Mouse (Mus musculus) cerebellum, adult 2 months (tissue): ENCODE measurements around the gene Iqca. TPM values are rescaled to one million over a fixed set of nuclear protein-coding genes. Genes with fewer than 3 reads are reported as not detected.

Experiments
- DNase-seq, 2 experiments: peaks; one replicate each; pipeline ENCODE4 v3.0.0; 2021
- H3K27ac ChIP-seq: fragments of 200-500 bp; 2 replicates; pipeline ENCODE4 v1.5.1; 2012; ENCODE audit warnings: low read length, control low read depth, inconsistent platforms; ENCODE audit not compliant: insufficient read depth
- H3K27me3 ChIP-seq: fragments of 200-500 bp; 2 replicates; pipeline ENCODE4 v1.6.1; 2012; ENCODE audit warnings: inconsistent platforms, mild to moderate bottlenecking, low read length, moderate library complexity; ENCODE audit not compliant: control insufficient read depth, insufficient read depth
- H3K4me1 ChIP-seq: fragments of 200-500 bp; 2 replicates; pipeline ENCODE4 v1.6.1; 2011; ENCODE audit warnings: low read length; ENCODE audit not compliant: control insufficient read depth, insufficient read depth
- H3K4me3 ChIP-seq: fragments of 200-500 bp; replicated peaks from 2 replicates; pipeline ENCODE3; 2011; ENCODE audit warnings: mild to moderate bottlenecking, low read depth, low read length, control low read depth; ENCODE audit not compliant: insufficient read depth
- CTCF ChIP-seq: fragments of 200-500 bp; IDR thresholded peaks from 2 replicates; pipeline ENCODE4 v1.5.1; 2011; ENCODE audit warnings: low read depth, mild to moderate bottlenecking, control low read depth, low read length, moderate library complexity, borderline replicate concordance; ENCODE audit not compliant: insufficient read depth
- POLR2A ChIP-seq: fragments of 200-500 bp; IDR thresholded peaks from 2 replicates; pipeline ENCODE4 v1.6.1; 2011; ENCODE audit warnings: low read length, control low read depth, borderline replicate concordance; ENCODE audit not compliant: insufficient read depth
- WGBS: fragments of 180-500 bp; shearing (Covaris S2); methylation state at CpG from one replicate; pipeline ENCODE4 v1.1.7; 2018; 5-methylcytosine and 5-hydroxymethylcytosine counted together
- polyA plus RNA-seq: library from polyadenylated mRNA; depleted of rRNA; stranded (reverse); fragments of >200 nt; gene quantifications from 2 replicates; pipeline ENCODE4 v1.2.3, GENCODE M21; 2012

The Iqca gene
- polyA plus RNA-seq, 1 experiment = 0.29 TPM

DNA sequence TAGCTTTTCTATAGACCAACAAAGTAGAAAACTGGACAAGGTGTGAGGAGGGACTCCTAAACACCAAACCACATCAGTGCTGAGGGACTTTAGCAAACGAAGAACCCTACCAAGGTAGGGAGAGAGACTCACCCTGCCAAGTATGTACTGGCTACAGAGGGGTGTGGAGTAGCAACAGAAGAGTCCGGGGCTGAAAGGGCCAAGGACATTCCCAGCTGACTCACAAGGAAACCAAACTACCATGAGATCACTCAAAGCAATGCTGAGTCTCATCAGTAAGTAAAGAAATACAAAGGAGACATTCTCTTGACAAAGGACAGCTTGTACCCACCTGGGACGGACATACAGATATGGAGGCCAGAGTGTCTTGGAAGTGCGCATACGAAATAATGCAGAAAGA, 132.9 kb downstream of the Iqca start:
- Histone ChIP-seq H3K4me1 (no peaks in the 10 kb centered on the region), H3K4me3 (no peak overlapping the region), H3K27me3 (no peaks in the 10 kb centered on the region), H3K27ac (no peak overlapping the region)
- WGBS = 87% methylated on average over 5 of the region's 5 CpGs
- no peak for DNase-seq
- TF ChIP-seq POLR2A (no peak), CTCF (no peak)

- no peaks in the 10 kb centered on the region for H3K27me3 ChIP-seq
- no peak for DNase-seq
- 38% methylated on average over 6 of the region's 6 CpGs for WGBS
- no peak overlapping the region for H3K27ac ChIP-seq
- no peak for TF ChIP-seq CTCF
- no peak for TF ChIP-seq POLR2A
- no peak overlapping the region for H3K4me3 ChIP-seq
- no peaks in the 10 kb centered on the region for H3K4me1 ChIP-seq
Measured at GRCm38 (mm10) chr1:90018071-90018470, 135.1 kb downstream of the Iqca start.

GRCm38 (mm10) chr1:90014446-90014845, 138.8 kb downstream of the Iqca start, which contains the start of gene Asb18:
TSS of gene Asb18 (minus strand) at chr1:90014666.
- Histone ChIP-seq H3K27ac (no peak within 1 kb of the TSS), H3K27me3 (no peaks in the 10 kb centered on the region), H3K4me1 (no peaks in the 10 kb centered on the region), H3K4me3 (no peak within 1 kb of the TSS)
- TF ChIP-seq POLR2A (no peak), CTCF (no peak)
- WGBS = 64% methylated on average over 5 of the region's 5 CpGs
- DNase-seq = peak; percentile 53 to 65

- H3K4me1 ChIP-seq = no peaks in the 10 kb centered on the region
- H3K4me3 ChIP-seq = no peak overlapping the region
- WGBS = 87% methylated on average over 5 of the region's 5 CpGs
- TF ChIP-seq POLR2A (no peak), CTCF (no peak)
- no peaks in the 10 kb centered on the region for H3K27me3 ChIP-seq
- H3K27ac ChIP-seq = no peak overlapping the region
- peak; percentile 11 to 22 for DNase-seq
Measured at GRCm38 (mm10) chr1:90013273-90013672, 139.9 kb downstream of the Iqca start.

GRCm38 (mm10) chr1:90012850-90013249, 140.4 kb downstream of the Iqca start:
- H3K27me3 ChIP-seq = no peaks in the 10 kb centered on the region
- WGBS = 71% methylated on average over 7 of the region's 7 CpGs
- DNase-seq = no peak
- no peaks in the 10 kb centered on the region for H3K4me1 ChIP-seq
- no peak overlapping the region for H3K27ac ChIP-seq
- H3K4me3 ChIP-seq = no peak overlapping the region
- TF ChIP-seq POLR2A (no peak), CTCF (no peak)

DNA sequence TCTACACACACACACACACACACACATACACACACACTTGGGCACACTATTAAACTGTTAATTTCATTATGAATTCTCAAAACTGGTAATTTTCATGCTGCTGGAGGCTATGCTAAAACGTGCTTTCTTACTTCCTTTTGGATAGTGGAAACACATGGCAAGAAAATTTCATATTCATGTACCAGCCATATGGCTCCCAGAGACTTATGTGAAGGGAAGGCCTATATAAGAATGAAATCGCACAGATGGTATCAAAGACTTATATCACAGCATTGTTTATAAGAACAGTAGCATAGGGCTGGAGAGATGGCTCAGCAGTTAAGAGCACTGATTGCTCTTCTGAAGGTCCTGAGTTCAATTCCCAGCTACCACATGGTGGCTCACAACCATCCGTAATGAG, 141.0 kb downstream of the Iqca start:
- H3K4me1 ChIP-seq = no peaks in the 10 kb centered on the region
- TF ChIP-seq POLR2A (no peak), CTCF (no peak)
- H3K4me3 ChIP-seq = no peak overlapping the region
- no peak for DNase-seq
- H3K27me3 ChIP-seq = no peaks in the 10 kb centered on the region
- no peak overlapping the region for H3K27ac ChIP-seq
- 83% methylated on average over 3 of the region's 3 CpGs for WGBS

- DNase-seq = no peak
- Histone ChIP-seq H3K27ac (no peak overlapping the region), H3K4me1 (no peaks in the 10 kb centered on the region), H3K4me3 (no peak overlapping the region), H3K27me3 (no peaks in the 10 kb centered on the region)
- WGBS = 92% methylated on average over 1 of the region's 1 CpGs
- TF ChIP-seq CTCF = no peak
- TF ChIP-seq POLR2A = no peak
Measured at GRCm38 (mm10) chr1:90010077-90010476, 143.1 kb downstream of the Iqca start.

DNA sequence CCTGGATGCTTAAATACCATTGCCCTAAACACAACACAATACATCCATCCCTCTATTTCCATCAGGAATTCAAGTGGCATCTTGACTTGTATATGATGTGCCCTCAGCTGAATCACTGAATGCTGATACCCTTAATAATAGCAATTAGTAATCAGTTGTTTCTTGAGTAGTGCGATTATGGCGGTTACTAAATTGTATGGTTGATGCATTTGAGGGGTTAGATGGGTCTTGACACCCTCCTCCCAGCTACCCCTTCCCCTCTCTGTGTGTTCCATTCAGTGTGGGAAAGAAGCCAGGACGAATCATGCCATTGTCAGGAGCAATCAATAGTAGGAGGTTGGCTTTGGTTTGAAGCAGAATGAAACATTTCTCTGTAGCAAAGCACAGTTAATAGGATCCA, 144.0 kb downstream of the Iqca start:
- H3K27me3 ChIP-seq = no peaks in the 10 kb centered on the region
- H3K27ac ChIP-seq = no peak overlapping the region
- TF ChIP-seq CTCF = no peak
- TF ChIP-seq POLR2A = no peak
- no peak overlapping the region for H3K4me3 ChIP-seq
- DNase-seq = no peak
- 75% methylated on average over 3 of the region's 3 CpGs for WGBS
- H3K4me1 ChIP-seq = no peaks in the 10 kb centered on the region

DNA sequence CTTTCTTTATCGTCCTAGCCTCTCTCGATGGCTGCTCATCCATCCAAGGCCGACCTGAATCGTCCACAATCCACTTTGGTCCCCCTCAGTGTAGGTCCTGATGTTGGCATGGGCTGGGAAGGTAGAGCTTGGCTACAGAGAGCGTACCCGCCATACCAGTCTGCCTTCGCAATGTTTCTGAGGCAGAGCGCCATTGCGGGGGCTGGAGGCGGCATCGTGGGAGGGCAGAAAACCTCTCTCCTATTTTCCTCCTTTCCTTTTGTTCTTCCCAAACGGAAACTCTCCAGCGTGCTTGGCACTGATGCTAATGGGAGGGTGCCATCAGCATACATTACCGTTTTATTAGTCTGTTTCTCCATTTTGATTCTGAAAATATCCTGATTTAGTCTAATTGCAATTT, 146.5 kb downstream of the Iqca start:
- WGBS = 66% methylated on average over 14 of the region's 14 CpGs
- no peaks in the 10 kb centered on the region for H3K27me3 ChIP-seq
- no peak overlapping the region for H3K27ac ChIP-seq
- peak; percentile 20 to 33 for DNase-seq
- H3K4me3 ChIP-seq = no peak overlapping the region
- no peaks in the 10 kb centered on the region for H3K4me1 ChIP-seq
- TF ChIP-seq POLR2A (no peak), CTCF (no peak)
